Mouse (Mus musculus): ENCODE measurements around the gene Ldha. TPM values are rescaled to one million over a fixed set of nuclear protein-coding genes. Genes with fewer than 3 reads are reported as not detected.

The Ldha gene
- total RNA-seq, 2 experiments from 2014 or later: 29.2 to 72.9 TPM

GRCm38 (mm10) chr7:46836357-46836756, 4.9 kb upstream of the Ldha start:
- no peak for ATAC-seq (replicated peaks; ENCODE audit: low FRiP score, poor library complexity, severe bottlenecking)

DNA sequence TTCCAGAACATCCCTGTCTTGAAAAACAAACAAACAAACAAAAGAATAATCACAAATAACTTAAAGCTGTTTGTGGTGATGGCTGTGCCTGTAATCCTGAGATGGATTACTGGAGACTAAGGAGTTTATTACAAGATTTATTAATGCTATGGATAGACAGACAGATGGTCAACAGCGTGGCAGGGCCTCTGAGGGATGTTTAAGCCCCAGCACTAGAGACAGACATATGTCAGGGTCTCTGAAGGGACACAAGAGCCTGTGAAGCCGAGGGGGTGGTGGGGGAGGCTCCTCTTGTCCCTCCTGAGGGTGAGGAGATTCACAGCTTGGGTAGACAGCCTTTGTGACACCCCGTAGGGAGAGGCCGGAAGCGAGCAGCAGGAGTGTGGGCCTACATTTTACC, 4.2 kb upstream of the Ldha start:
- no peak for ATAC-seq (replicated peaks; ENCODE audit: low FRiP score, poor library complexity, severe bottlenecking)

DNA sequence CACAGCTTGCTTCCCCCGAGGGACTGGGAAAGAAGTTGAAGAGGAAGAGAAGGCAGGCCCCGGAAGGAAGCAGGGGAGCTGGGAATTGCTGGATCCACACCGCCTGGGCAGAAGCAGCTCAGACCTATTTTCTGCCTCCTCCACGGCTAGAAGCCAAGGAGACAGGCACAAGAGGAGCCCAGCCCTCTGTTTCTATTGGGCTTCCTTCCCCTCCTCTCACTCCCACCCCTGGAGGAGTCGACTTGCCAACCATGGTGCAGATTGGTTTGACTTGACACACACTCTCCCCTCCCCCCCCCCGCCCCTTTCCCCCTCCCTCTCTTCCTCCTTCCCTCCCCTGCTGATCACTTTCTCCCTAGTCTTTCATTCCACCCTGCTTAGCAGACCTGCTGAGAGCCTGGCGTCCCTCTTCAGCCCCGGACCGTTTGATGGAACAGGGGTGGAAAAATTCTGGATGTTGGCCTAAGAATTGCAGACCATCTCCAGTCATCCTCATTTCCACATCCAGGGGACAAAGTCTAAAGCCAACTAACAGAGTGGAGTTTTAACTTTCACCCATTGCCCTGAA, 3.1 kb upstream of the Ldha start:
- no peak for ATAC-seq (replicated peaks; ENCODE audit: low FRiP score, poor library complexity, severe bottlenecking)

- no peak for ATAC-seq (replicated peaks; ENCODE audit: low FRiP score, poor library complexity, severe bottlenecking)
These were observed 2.4 kb upstream of the Ldha start for GRCm38 (mm10) chr7:46838891-46839302.

- no peak for ATAC-seq (replicated peaks; ENCODE audit: low FRiP score, poor library complexity, severe bottlenecking)
These were observed 1.8 kb upstream of the Ldha start for GRCm38 (mm10) chr7:46839446-46839845.

DNA sequence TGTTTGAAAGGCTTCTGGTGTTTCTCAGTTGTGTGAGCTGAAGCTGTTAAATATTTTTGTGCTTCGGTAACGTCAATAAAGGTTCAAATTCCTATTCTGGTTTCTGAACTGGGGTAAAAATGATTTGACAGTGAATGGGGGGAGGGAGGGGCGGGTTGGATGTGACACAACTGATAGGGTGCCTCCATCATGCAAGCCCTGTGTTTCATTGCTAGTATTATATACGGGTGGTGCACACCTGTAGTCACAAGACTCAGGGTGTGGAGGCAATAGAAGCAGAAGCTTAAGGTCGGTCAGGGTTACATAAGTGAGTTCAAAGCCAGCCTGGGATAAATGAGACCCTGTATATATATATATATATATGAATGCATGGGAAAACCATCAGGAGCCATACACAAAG, 1.4 kb upstream of the Ldha start:
- no peak for ATAC-seq (replicated peaks; ENCODE audit: low FRiP score, poor library complexity, severe bottlenecking)

DNA sequence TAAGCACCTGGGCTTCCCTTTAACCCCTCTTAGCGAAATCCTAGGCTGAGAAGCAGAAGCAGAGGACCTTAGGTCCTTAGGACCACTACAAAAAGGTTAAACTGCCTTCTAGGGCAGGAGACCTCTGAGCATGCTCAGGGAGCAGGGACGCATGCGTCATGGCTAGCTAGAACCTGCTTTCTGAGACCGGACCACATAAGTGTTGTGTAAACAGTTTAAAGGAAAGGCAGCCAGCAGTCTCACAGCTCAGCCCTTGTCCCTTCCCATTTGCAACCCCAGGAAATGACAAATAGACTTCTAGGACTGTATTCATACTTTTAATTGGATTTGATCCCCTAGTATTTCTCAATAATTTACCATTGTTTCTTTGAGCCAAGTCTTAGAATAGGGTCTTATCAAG, 949 bp upstream of the Ldha start:
- ATAC-seq (replicated peaks; ENCODE audit: low FRiP score, poor library complexity, severe bottlenecking): no peak

GRCm38 (mm10) chr7:46842278-46842677, 1.0 kb downstream of the Ldha start:
- no peak for ATAC-seq (replicated peaks; ENCODE audit: low FRiP score, poor library complexity, severe bottlenecking)

GRCm38 (mm10) chr7:46843576-46843975, 2.3 kb downstream of the Ldha start:
- ATAC-seq (replicated peaks; ENCODE audit: low FRiP score, poor library complexity, severe bottlenecking): no peak

DNA sequence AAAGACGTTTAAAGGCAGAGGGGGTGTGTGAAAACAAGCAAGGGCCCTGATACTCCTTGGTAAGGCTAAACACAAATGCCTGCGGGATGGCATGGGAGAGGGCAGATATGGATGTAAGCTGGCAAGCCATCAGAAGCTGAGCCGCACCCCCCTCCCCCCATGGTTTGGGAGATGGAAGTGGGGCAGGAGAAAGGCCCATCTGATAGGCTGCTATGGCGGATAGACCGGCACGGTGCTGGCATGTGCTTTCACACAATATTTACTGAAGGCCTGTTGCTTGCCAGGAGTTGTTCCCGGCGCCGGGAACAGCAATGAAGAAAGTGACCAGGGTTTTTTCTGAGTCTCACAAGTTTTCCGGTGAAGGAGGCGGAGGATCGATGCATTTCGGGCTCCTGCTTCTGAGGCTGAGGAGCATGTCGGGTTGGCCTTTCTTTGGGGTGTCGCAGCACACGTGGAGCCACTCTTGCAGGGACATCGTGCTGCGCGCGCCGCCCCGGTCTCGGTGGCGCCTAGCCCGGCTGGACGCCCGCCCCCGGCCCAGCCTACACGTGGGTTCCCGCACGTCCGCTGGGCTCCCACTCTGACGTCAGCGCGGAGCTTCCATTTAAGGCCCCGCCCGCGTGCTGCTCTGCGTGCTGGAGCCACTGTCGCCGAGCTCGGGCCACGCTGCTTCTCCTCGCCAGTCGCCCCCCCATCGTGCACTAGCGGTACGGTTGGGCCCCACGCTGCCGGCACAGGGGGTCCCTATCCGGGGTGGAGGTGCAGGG, 4.1 kb downstream of the Ldha start:
- peak; percentile 71 for ATAC-seq (replicated peaks; ENCODE audit: low FRiP score, poor library complexity, severe bottlenecking)

DNA sequence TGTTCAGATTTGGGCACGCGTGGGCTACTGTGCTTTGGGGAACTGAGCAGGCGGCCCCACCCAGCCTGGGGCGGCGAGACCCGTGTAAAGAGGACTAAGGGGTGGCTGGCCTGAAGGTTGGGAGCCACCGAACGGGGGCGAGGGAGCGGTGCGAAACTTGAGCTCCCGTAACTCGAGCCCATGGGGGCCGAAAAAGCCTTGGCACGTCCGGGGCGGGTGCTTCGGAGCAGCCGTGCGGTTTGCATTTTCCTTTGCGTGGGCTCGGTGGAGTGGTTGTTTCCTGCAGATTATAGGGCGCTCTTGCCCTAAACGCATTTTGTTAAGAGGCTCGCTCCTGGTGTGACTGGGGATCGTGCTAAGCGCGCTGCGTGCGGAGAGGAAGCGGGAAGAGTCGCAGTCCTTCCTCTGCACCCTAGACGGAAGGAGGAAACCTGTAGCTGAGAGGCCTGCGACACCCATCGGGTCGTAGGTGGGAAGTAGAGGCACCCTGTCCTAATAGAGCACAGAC, 4.8 kb downstream of the Ldha start:
- peak; percentile 40; the same call in 1 of the 2 replicates for ATAC-seq (replicated peaks; ENCODE audit: low FRiP score, poor library complexity, severe bottlenecking)

- ATAC-seq (replicated peaks; ENCODE audit: low FRiP score, poor library complexity, severe bottlenecking): peak; percentile 26; the same call in 1 of the 2 replicates
These were observed 5.4 kb downstream of the Ldha start for GRCm38 (mm10) chr7:46846486-46847244.

- no peak for ATAC-seq (replicated peaks; ENCODE audit: low FRiP score, poor library complexity, severe bottlenecking)
These were observed 8.0 kb downstream of the Ldha start for GRCm38 (mm10) chr7:46849287-46849686.

GRCm38 (mm10) chr7:46851026-46851425, 9.8 kb downstream of the Ldha start:
- no peak for ATAC-seq (replicated peaks; ENCODE audit: low FRiP score, poor library complexity, severe bottlenecking)

DNA sequence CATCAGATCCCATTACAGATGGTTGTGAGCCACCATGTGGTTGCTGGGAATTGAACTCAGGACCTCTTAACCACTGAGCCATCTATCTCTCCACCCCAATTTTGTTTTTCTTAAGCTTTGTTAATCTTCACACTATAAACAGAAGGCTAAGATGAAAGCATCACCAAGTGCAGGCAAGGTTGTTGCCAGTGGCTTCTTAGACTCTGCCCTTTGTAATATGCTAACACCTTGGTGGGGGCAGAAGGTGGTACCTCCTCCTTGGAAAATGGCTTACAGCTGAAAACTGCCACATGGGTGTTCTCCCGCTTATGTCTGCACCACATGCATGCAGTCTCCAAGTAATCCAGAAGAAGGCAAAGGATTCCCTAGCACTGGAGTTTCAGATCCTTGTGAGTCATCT, 11.4 kb downstream of the Ldha start:
- no peak for ATAC-seq (replicated peaks; ENCODE audit: low FRiP score, poor library complexity, severe bottlenecking)

DNA sequence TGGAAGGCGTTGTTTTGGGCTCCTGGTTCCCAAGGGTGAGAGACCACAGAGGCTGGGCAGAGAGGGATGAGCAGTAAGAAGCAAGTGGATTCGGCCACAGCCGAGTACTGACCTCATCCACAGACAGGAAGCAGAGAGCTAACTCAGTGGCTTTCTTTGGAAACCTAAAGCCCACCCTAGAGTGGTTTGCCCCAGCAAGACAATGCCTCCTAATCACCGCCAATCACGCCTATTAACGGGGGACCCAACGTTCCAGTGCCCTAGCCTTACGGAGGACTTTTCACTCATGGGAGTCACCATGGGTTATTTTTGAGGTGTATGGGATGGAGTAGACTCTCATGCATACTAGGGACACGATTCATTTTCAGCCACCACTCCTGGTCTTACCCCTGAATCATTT, 12.1 kb downstream of the Ldha start:
- ATAC-seq (replicated peaks; ENCODE audit: low FRiP score, poor library complexity, severe bottlenecking): no peak

DNA sequence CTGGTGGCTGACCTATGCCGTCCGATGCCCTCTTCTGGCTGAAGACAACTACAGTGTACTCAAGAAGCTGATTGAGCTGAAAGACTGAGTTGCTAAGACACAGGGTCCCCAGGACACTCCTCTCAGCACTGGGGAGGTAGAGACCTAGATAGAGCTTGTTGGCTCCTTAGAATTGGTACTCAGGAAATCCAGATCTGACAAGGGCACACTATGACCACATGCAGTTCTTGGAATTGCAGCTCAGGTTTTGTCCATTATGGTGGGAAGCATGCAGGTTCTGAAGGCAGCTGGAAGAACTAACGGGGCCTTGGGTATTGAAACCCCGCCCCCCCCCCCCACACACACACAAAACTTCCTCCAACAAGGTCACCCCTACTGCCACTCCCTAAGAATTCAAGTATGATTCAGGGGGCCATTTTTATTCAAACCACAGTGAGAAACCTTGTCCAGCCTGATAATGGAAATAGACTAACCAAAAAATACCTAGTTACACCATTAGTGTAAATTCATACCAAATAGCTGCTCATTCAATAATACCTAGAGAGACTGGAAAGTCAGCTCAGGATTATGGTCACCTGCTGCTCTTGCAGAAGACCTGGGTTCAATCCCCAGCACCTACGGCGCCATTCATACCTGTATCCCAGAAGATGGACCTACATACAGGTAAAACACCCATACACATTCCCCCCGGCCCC, 14.7 kb downstream of the Ldha start:
- no peak for ATAC-seq (replicated peaks; ENCODE audit: low FRiP score, poor library complexity, severe bottlenecking)

GRCm38 (mm10) chr7:46857436-46857835, 16.2 kb downstream of the Ldha start:
- no peak for ATAC-seq (replicated peaks; ENCODE audit: low FRiP score, poor library complexity, severe bottlenecking)

- no peak for ATAC-seq (replicated peaks; ENCODE audit: low FRiP score, poor library complexity, severe bottlenecking)
These were observed 17.8 kb downstream of the Ldha start for GRCm38 (mm10) chr7:46859031-46859430.

DNA sequence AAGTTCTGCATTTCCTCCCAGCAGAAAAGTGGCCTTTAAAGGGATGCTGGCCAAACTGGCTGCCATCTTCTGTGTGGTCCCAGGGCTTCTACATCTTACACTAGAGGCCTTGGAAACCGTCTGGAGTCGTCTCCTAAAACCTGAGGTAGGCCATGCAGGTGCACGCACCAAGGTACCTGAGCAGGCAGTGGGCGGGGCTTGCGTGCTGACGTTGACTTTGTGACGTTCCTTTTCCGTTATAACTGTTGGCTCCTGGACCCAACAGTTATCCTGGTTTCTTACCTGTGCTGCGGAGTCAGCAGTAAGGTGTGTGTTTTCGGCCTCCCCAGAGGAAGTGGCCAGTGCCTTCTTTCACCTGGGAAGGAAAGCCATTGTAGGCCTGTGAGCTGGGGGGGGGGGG, 19.7 kb downstream of the Ldha start, which contains the start of gene Ldhc:
TSS of gene Ldhc (plus strand) at position 208 of the 400 bp plus-strand sequence.
- ATAC-seq (replicated peaks; ENCODE audit: low FRiP score, poor library complexity, severe bottlenecking): no peak
